Mouse (Mus musculus) limb, embryonic 10.5 days (tissue): Measurements from ENCODE around the gene Ppp1r15b. TPM values are rescaled to one million over a fixed set of nuclear protein-coding genes. Genes with fewer than 3 reads are reported as not detected.

ENCODE experiments used
- DNase-seq: peaks from one replicate; pipeline ENCODE4 v3.0.0-alpha.2; 2017; ENCODE audit warnings: low spot score
- H3K27ac ChIP-seq: fragments of 300-500 bp; sonication (generic); 2 replicates; pipeline ENCODE4 v1.5.1; 2016; ENCODE audit warnings: mild to moderate bottlenecking
- H3K27me3 ChIP-seq: fragments of 300-500 bp; sonication (generic); 2 replicates; pipeline ENCODE4 v1.6.1; 2016; ENCODE audit warnings: low read depth, mild to moderate bottlenecking; ENCODE audit not compliant: poor library complexity, severe bottlenecking
- H3K36me3 ChIP-seq: fragments of 300-500 bp; sonication (generic); 2 replicates; pipeline ENCODE4 v1.6.1; 2016; ENCODE audit warnings: mild to moderate bottlenecking, moderate library complexity
- H3K4me1 ChIP-seq: fragments of 300-500 bp; sonication (generic); 2 replicates; pipeline ENCODE4 v1.6.1; 2016
- H3K4me3 ChIP-seq: fragments of 300-500 bp; sonication (generic); 2 replicates; pipeline ENCODE4 v1.5.1; 2016; ENCODE audit warnings: mild to moderate bottlenecking, moderate library complexity
- H3K9me3 ChIP-seq: fragments of 300-500 bp; sonication (generic); replicated peaks from 2 replicates; pipeline ENCODE4 v1.6.1; 2016; ENCODE audit warnings: mild to moderate bottlenecking
- WGBS: fragments of 180-500 bp; shearing (Covaris S2); methylation state at CpG from one replicate; pipeline ENCODE4 v1.1.7; 2016; 5-methylcytosine and 5-hydroxymethylcytosine counted together
- polyA plus RNA-seq: library from polyadenylated mRNA; unstranded; fragments of >200 nt; fragmentation: Nextera tagmentation; extraction: Ambion mirVana; gene quantifications from 2 replicates; pipeline ENCODE4 v1.2.1, GENCODE M21; 2016

Gene Ppp1r15b
- polyA plus RNA-seq, 1 experiment from 2014 or later: 52.7 TPM

DNA sequence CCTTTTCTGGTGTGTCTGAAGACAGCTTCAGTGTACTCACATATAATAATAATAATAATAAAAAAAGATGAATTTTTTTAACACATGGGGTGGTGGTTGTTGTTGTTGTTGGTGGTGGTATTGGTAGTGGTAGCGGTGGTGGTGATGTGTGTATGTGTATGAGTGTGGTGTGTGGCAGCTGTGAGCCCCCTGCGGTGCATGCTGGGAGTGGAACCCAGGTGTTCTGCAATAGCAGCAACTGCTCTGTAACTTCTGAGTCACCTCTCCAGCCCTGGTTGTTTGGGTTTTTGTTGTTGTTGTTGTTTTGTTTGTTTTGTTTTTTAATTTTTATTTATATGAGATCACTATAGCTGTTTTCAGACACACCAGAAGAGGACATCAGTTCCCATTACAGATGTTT is 19.6 kb downstream of the Ppp1r15b start:
- H3K4me3 ChIP-seq: no peak overlapping the region
- 84% methylated on average over 2 of the region's 2 CpGs for WGBS
- no peaks in the 10 kb centered on the region for H3K27me3 ChIP-seq
- H3K36me3 ChIP-seq: no peaks in the 10 kb centered on the region
- H3K4me1 ChIP-seq: 0 out of 2 replicates have a peak, but pooled peaks cover 3% of the 10 kb centered on the region
- DNase-seq: no peak
- no peak overlapping the region for H3K27ac ChIP-seq
- H3K9me3 ChIP-seq: no peaks in the 10 kb centered on the region

DNA sequence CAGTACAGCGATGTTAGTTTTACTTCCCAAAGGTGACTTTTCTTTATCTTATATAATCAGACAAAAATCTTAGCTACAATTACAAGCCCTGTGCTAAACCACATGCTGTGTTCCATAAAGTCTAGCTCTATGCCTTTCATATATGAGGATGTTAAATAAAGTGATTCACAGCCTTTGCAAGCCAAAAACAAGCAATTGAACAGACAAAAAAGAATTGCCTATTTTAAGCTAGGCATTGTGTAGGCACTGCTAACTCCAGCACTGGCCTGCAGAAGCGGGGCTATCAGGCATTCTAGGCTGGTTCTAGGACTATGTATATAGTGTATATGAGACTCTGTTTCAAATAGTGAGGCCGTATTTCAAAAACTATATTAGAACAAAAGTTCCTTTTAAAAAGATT is 21.3 kb downstream of the Ppp1r15b start:
- Histone ChIP-seq H3K9me3 (no peaks in the 10 kb centered on the region), H3K27me3 (no peaks in the 10 kb centered on the region), H3K4me3 (no peak overlapping the region), H3K36me3 (no peaks in the 10 kb centered on the region), H3K4me1 (no peaks in the 10 kb centered on the region), H3K27ac (no peak overlapping the region)
- WGBS: 94% methylated on average over 3 of the region's 3 CpGs
- no peak for DNase-seq

DNA sequence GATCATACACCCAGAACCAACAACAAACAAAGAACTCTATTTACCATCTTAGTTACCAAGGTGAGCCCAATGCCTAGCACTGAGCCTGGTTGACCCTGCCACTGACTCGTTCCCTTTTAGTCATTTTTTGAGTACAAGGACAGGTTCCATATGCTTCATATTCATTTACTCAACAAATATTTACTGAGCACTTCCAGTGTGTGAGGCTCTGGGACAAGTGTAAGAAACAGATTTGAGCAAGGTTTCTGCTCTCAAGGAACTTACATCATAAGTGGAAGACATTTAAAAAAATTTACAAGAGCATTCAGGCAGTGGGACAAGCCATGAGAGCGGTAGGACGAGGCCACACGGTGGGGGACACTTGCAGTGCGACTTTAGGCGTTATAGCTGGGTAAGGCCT is 24.3 kb downstream of the Ppp1r15b start:
- H3K27me3 ChIP-seq: peaks cover 13% of the 10 kb centered on the region
- no peak overlapping the region for H3K4me3 ChIP-seq
- H3K4me1 ChIP-seq: peaks cover 5% of the 10 kb centered on the region
- DNase-seq: no peak
- WGBS: 84% methylated on average over 6 of the region's 6 CpGs
- H3K9me3 ChIP-seq: no peaks in the 10 kb centered on the region
- H3K27ac ChIP-seq: no peak overlapping the region
- no peaks in the 10 kb centered on the region for H3K36me3 ChIP-seq

DNA sequence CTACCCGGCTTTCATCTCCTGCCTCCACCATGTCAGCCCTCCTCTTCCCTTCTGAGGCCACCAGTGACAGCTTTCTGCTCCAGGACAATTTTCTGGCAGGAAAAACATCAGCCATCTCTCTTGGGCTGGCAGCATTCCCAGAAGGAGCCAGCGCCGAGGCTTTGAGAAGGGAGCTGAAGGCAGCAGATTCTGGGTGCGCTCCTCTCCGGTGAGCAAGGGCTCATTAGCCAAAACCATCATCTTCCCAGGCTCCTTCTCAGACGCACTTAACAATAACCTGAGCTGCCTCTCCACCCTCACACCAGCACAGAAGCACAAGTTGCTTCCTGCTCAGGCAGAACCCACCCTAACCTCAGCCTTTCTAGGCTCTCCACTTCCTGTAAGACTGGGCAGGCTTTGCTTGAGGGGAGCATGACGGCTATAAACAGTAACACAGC is 28.2 kb downstream of the Ppp1r15b start:
- H3K36me3 ChIP-seq: no peaks in the 10 kb centered on the region
- H3K27ac ChIP-seq: no peak overlapping the region
- H3K27me3 ChIP-seq: peaks cover 52% of the 10 kb centered on the region
- DNase-seq: no peak
- WGBS: 65% methylated on average over 7 of the region's 7 CpGs
- H3K9me3 ChIP-seq: no peaks in the 10 kb centered on the region
- peaks cover 13% of the 10 kb centered on the region for H3K4me1 ChIP-seq
- no peak overlapping the region for H3K4me3 ChIP-seq

DNA sequence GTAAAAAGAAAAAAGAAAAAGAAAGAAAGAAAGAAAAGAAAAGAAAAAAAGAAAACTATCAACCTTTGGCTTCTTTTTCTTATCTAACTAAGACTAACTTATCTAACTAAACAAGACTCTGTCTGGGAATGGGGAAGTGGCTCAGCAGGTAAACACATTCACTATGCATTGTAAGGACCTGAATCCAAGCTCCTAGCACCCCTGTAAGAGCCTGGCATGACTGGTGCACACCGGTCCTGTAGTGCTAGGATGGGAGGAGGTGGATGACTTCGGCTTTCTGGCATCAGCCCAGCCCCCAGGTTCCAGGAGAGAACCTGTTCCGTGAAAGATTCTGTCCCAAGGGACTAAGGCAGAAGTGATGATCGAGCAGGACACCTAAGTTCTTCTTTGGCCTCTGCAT is 30.6 kb downstream of the Ppp1r15b start:
- 63% methylated on average over 4 of the region's 4 CpGs for WGBS

DNA sequence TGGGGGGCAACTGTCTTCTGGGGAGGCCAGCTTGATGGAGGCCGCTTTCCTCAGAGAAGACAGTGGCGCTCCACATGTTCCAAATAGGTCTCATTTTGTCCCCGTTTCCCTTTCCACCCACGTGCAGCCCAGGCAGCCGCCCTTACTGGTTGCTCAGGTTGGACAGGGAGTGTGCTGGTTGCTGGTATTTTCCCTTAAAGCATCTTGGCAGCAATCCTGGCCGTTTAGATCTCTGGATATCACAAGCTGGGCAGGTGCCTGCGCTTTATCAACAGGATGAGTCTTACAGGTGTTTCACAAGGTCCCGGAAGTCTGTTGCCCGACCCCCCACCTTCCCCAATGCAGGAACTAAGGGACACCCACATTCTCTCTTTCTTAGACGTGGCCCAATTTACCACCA is 31.1 kb downstream of the Ppp1r15b start:
- 74% methylated on average over 10 of the region's 10 CpGs for WGBS
- DNase-seq: no peak
- Histone ChIP-seq H3K27ac (no peak overlapping the region), H3K4me3 (no peak overlapping the region), H3K36me3 (no peaks in the 10 kb centered on the region), H3K4me1 (peaks cover 21% of the 10 kb centered on the region), H3K9me3 (no peaks in the 10 kb centered on the region), H3K27me3 (peaks cover 80% of the 10 kb centered on the region)

More for the DNA sequence above, 30.6 kb downstream of the Ppp1r15b start:
- H3K9me3 ChIP-seq: no peaks in the 10 kb centered on the region
- no peaks in the 10 kb centered on the region for H3K36me3 ChIP-seq
- no peak overlapping the region for H3K27ac ChIP-seq
- H3K4me1 ChIP-seq: peaks cover 21% of the 10 kb centered on the region
- DNase-seq: no peak
- no peak overlapping the region for H3K4me3 ChIP-seq
- peaks cover 75% of the 10 kb centered on the region for H3K27me3 ChIP-seq

DNA sequence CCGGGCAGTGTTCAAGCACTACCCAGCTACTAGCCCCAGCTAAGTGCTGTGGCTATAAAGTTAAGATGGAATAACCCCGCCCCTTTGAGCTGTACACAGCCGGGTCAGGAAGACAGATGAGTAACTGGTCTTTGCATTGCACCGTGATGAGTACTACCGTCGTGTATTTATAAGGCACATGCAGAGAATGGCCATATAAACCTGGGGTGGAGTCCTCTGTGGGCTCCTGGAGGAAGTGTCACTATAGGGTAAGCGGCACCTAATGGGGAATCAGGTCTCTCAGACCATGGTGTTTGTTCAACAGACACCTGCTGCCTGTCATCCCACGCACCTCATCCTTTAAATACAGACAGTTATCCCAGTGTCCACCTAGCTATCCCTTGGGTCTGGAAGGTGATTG is 32.0 kb downstream of the Ppp1r15b start:
- H3K36me3 ChIP-seq: no peaks in the 10 kb centered on the region
- no peak overlapping the region for H3K4me3 ChIP-seq
- WGBS: 58% methylated on average over 8 of the region's 8 CpGs
- peaks cover 21% of the 10 kb centered on the region for H3K4me1 ChIP-seq
- H3K27ac ChIP-seq: no peak overlapping the region
- no peak for DNase-seq
- H3K9me3 ChIP-seq: no peaks in the 10 kb centered on the region
- peaks cover 85% of the 10 kb centered on the region for H3K27me3 ChIP-seq

DNA sequence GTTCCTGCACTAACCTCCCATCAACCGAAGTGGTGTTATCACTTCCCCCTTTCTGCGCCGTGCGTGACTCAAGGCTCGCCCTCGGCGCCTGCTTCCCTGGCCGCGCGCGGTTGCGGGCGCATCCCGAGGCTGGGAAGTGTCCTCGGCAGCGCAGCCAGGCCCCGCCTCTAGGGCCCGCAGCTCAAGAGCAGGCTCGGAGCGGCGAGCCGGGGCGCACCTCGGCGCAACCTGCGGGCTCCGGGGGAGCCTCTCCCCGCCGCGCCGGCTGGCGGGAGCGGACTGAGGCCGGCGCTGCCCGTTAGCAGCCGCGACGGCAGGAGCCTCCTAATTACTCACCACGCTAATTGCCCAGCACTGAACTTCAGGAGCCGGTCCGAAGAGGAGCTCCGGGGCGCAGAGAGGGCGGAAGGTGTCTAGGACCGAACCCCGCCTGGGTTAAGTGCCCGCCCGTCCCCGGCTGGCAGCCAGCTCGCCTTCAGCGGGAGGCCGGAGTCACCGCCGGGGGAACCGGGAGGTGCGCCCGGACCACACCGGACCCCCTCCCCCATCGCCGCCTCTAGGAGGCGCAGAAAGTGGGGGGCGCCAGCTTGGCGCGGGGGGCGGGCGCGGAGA is 33.0 kb downstream of the Ppp1r15b start, which contains the start of gene Plekha6:
Gene Plekha6, plus strand, starts transcription at position 391 of the 612 bp plus-strand sequence.
- no peaks in the 10 kb centered on the region for H3K9me3 ChIP-seq
- under 1% methylated on average over 68 of the region's 68 CpGs for WGBS
- H3K27me3 ChIP-seq: peaks cover 90% of the 10 kb centered on the region
- peak; percentile 67 for DNase-seq
- H3K4me1 ChIP-seq: peaks cover 26% of the 10 kb centered on the region
- peak within 1 kb of the TSS; percentile 64 for H3K4me3 ChIP-seq
- no peaks in the 10 kb centered on the region for H3K36me3 ChIP-seq
- H3K27ac ChIP-seq: peak within 1 kb of the TSS; percentile 74

DNA sequence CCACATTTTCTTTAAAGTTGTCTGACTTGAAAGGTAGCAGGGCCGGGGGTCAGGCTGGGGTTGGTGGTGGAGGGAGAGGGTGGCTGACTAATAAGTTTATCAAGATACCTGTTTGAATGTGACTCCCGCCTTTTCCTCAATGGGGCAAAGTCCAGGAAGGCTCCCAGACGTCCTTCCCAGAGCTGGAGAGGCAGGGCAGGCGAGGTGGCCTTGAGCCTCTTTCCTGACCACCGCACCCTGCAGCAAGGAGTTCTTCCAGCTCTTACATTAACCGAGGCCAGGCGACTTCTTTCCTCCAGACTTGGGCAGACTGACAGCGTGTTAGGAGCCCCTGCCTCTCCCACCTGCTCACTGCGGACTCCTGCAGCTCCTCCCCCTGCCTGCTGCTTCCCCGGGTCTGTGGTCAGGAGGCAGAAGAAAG is 33.7 kb downstream of the Ppp1r15b start:
- peak; percentile 54 for DNase-seq
- WGBS: under 1% methylated on average over 10 of the region's 10 CpGs

DNA sequence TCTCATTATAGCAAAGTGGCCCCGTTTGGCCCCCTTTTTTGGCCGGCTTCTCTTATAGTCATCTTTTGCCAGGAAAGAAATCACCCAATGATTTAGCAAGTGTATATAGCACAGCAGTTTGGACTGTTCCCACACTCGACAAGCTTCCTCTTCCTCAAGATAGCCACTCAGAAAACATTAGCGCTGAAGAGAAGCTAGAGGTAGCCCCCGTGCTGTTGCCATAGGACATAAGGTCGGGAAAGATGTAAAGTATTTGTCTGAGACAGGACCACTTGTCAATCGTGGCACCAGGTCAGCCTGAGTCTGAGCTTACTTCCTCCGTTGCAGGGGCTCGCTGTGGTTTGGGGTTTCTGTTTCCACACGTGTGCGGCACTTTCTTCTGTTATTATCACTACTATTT is 34.2 kb downstream of the Ppp1r15b start:
- Histone ChIP-seq H3K27me3 (peaks cover 96% of the 10 kb centered on the region), H3K36me3 (no peaks in the 10 kb centered on the region), H3K9me3 (no peaks in the 10 kb centered on the region), H3K27ac (no peak overlapping the region), H3K4me3 (no peak overlapping the region), H3K4me1 (peaks cover 22% of the 10 kb centered on the region)
- DNase-seq: no peak
- 29% methylated on average over 11 of the region's 11 CpGs for WGBS

More for the DNA sequence above, 33.7 kb downstream of the Ppp1r15b start:
- Histone ChIP-seq H3K27me3 (peaks cover 94% of the 10 kb centered on the region), H3K4me1 (peaks cover 22% of the 10 kb centered on the region), H3K9me3 (no peaks in the 10 kb centered on the region), H3K4me3 (peak overlapping the region; percentile 64), H3K36me3 (no peaks in the 10 kb centered on the region), H3K27ac (no peak overlapping the region; the same call in 1 of the 2 replicates)

DNA sequence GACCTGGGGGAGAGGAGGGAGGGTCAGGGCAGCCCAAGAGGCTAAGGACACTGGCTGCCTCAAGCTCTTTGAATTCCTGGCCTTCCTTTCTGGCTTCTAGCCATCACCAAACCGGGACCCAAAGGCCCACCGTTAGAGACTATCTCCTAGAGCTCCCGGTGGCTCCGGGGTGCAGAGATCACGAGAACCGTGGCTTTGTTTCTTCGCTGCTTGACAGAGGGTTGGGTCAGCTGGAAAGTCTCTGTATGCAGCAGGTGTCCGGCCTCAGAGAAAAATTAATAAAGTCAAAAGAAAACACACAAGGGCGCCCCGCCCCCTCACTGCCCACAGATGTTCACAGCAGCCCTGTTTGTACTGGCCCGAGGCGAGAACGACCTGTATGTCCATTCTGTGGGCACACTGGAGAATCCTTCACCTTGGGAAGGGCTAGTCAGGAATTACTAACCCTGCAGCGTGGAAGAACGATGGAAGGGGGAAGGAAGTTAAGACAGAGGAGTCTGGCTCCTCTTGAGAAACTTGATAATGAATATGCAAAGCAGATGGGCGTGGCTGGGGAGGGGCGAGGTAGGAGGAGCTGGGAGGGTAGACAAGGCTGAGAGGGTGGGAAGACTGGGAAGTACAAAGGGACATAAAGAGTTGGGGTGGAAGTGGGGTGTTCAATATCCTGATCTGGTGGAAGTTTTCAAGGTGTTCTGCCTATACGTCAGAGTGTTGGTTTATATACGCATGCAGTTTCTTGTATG is 37.5 kb downstream of the Ppp1r15b start:
- no peaks in the 10 kb centered on the region for H3K9me3 ChIP-seq
- H3K27ac ChIP-seq: no peak overlapping the region
- WGBS: 50% methylated on average over 19 of the region's 19 CpGs
- peaks cover 88% of the 10 kb centered on the region for H3K27me3 ChIP-seq
- no peaks in the 10 kb centered on the region for H3K36me3 ChIP-seq
- no peak for DNase-seq
- no peak overlapping the region for H3K4me3 ChIP-seq
- peaks cover 20% of the 10 kb centered on the region for H3K4me1 ChIP-seq

DNA sequence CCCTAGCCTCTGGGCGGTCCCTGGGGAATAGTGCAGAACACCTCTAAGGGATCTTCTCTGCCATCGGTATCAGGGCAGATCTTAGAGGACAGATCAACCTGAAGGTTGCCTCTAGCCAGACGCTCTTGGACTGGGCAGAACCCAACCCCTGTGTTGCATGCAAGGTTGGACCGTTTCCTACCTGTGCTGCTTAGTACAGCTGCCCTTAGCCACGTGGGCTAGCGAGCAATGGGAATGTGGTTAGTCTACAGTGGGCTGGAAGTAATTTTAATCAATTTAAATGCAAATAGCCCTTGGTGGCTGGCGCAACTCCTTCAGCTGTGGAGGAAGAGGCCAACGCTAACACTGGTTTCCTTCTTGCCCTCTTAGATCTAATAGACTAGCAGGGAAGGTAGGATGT is 39.3 kb downstream of the Ppp1r15b start:
- no peaks in the 10 kb centered on the region for H3K9me3 ChIP-seq
- DNase-seq: no peak
- H3K4me3 ChIP-seq: no peak overlapping the region
- no peaks in the 10 kb centered on the region for H3K36me3 ChIP-seq
- H3K4me1 ChIP-seq: peaks cover 5% of the 10 kb centered on the region; the same call in 1 of the 2 replicates
- no peak overlapping the region for H3K27ac ChIP-seq
- H3K27me3 ChIP-seq: peaks cover 71% of the 10 kb centered on the region
- 84% methylated on average over 8 of the region's 8 CpGs for WGBS

DNA sequence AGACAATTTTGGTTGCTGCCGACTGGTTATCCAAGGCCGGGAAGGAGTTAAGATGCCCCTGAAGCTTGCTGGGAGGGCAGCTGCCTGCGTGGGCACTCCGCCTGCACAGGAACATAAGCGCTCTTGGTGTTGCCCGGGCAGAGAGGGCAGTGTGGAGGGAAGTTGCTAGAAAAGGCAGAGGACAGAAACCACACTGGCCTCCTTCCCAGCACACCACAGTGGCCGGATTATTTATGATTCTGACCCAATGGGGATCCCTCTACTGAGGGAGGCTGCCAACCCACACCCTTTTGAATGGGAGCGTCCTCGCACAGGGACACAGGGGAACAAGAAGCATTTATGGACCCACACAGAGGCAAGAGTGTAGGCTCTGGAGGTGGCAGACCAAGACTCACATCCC is 40.4 kb downstream of the Ppp1r15b start:
- Histone ChIP-seq H3K36me3 (no peaks in the 10 kb centered on the region), H3K9me3 (no peaks in the 10 kb centered on the region), H3K27ac (no peak overlapping the region), H3K27me3 (peaks cover 61% of the 10 kb centered on the region), H3K4me1 (peaks cover 5% of the 10 kb centered on the region; the same call in 1 of the 2 replicates), H3K4me3 (no peak overlapping the region)
- no peak for DNase-seq
- 92% methylated on average over 9 of the region's 9 CpGs for WGBS
